Mouse (Mus musculus): ENCODE measurements at regions not wholly inside any gene's neighbourhood (a gene's known extent, or its start where the extent isn't known, plus 50 kb on each side); places are given as distances from the start of the nearest gene placed in this dataset.

DNA sequence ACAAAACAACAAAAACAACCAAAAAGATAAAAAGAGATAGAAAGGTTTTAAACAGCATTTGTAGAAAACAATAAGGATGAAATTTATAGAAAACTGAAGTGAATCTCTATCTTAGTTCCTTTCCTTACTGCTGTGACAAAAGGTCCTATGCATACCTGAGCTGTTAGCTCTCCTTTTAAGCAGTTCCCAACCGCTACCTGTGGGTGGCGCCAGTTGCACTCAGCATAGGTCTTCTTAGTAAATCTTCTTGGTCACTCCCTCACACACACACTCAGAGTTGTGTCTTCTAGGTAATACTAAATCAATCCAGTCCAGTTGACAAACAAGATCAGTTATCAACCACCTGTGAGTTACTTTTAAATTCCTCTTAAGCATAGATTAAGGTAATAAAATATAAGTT lies 355.5 kb upstream of the Prkcq start:
- DNase-seq (ENCODE audit: extremely low spot score), result no peak

DNA sequence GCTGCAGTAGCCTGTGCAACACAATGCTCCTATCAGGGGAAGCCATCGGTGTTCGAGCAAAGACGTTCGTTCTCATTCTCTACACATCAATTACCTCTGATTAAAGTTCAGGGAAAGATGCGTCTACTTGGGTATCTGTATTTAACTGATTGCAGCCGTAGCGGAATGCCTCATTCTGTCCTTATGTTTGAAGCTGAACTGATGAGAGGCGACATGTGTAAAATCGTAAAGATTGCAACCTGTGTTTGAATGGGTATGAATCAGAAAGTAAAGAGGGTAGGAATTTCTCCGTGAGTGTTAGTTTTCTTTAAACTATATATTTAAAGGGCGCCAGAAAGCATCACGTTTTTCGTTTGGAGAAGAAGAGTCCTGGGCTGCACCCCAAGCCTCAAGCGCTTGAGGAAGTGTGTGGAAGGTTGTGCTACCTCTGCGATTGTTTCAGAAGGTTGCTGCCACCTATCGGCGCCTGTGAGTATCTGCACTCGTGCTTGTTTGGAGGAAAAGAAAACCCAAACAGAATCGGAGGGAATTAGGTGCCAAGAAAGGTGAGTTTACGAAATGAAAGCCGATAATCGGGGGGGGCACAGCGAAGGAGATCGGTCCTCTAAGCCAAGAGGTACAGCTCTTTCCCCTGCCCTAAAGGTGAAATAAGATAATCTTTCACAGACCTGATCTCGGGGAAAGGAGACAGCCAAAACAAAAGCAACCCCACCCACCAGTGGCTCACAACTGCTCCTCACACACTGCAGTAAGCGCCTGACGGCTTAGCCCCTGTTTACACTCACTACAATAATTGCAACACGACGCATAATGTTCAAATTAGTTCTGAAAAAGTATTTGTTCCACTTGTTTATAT lies 346.4 kb upstream of the Prkcq start:
- peak; percentile 61 for DNase-seq (ENCODE audit: extremely low spot score)

DNA sequence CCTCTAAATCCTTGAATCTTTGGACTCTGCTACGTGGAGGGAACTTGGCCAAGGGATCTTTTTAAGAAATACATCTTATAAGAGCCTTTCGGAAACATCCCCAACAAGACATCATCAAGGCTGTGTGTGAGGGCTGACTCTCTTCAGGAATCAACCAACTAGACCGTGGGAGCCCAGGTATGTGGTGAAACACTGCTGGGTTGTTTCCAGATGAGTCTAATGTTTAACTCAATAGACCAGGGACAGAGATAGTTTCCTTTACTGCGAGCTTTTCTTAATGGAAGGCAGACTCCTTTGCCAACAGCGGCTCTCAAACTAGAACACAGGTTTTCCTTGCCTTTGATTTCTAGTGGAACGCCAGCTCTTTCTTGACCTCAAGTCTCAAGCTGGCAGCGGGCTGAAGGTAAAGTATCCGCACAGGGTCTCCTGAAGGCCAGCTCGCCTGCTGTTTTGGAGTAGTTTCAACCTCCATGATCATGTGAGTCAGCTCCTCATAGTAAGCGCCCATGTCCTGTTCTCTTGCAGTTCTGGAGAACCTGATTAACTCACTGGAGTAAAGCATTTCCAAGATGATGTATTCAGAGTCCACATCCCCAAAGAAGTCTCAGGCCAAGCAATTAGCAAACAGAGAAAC lies 345.7 kb upstream of the Prkcq start:
- no peak for DNase-seq (ENCODE audit: extremely low spot score)

DNA sequence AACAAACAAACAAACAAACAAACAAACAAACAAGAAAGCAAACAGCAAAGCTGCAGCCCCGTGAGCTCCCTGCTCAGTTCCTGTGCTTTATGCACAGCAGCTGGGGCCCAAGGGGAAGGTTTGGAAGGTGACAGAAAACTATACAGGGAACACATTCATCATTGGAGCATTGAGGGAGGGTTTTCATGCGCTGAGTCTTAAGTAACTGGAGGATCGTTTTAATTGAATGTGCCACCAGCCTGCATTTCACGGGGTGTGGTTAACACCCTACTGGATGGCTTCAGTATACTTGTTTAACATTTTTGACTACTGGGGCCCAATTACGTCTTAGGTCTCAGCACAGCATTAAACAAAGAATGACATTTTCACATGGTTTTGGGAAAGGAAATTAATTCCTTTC lies 331.9 kb upstream of the Prkcq start:
- no peak for DNase-seq (ENCODE audit: extremely low spot score)

DNA sequence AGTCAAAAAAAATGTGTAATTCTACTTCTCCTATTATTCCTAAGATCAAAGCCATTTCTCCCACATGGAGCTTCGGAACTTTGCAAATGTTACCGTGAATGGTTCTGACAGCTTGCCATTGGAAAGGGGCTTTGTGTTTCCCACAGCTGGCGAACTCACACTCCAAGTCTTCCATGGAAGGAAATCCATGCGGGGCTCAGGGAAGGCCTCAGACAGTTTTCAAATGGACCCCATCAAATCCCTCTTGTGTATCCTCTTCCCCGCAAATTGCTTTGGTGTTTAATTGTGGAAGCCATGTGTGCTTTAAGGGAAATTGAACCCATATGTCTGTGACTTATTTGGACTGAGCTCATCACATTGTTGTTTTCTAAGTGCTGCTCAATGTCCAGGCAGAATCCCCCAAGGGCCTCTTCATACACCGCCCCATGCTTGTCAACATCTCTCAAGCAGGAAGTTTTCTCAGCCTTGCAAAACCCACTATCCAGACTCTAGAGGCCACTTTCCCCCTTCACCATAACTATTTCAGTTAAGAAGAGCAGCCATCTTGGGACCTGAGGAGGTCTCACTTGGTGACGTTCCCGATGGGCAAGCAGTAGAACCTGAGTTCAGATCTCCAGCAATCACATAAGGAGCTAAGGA lies 310.1 kb upstream of the Prkcq start:
- no peak for DNase-seq (ENCODE audit: extremely low spot score)

DNA sequence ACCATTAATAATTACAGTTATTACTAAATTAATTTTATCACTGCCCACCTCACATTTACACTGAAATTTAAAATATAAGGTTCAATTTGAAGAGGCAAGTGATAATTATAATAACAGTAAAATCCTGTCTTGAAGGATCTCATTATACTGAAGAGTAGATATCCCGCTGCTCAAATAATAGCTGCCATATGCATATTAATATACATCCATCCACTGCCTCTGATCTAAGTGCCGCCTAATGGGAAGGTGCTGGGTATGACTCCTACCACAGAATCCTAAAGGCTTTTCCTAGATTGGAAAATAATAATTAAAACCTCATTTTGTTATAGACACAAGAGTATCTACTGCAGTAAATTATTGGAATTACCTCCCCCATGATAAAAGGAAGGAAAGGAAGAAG lies 307.5 kb upstream of the Prkcq start:
- DNase-seq (ENCODE audit: extremely low spot score), result no peak

DNA sequence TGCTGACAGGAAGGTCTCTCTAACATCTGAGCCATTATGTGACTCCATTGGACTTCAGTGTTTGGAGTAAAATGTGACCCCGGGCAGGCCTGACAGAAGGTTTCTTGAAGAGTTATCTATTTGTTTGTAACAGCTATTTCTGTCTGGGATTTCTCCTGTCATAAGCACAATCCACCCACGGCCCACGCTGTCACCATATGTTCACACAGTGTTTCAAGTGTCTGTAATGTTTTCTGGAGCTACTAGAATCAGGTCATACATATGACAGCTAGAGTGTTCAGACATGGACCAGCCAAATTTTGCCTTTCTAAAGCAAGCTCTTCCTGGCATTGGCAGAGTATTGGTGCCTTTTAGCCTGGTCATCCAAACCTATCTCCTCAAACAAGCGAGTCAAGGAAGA lies 297.6 kb upstream of the Prkcq start:
- DNase-seq (ENCODE audit: extremely low spot score), result no peak

DNA sequence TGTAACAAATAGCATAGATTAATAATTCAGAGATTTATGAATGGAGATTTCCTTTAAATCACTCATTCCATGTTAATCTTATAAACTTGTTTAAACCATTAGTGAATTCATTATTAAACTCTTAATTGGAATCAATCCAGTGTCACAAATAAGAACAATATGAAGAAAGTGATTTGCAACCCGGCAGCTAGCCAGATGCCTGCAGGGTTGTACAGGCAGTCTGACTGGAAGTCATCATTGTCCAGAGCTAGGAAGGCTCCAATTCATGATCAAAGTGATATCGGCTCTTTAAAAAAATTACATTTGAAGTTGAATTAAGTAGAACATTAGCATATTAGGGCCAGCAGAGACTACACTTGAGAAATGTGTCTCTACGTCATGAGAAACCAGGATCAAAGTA lies 270.0 kb upstream of the Prkcq start:
- no peak for DNase-seq (ENCODE audit: extremely low spot score)

DNA sequence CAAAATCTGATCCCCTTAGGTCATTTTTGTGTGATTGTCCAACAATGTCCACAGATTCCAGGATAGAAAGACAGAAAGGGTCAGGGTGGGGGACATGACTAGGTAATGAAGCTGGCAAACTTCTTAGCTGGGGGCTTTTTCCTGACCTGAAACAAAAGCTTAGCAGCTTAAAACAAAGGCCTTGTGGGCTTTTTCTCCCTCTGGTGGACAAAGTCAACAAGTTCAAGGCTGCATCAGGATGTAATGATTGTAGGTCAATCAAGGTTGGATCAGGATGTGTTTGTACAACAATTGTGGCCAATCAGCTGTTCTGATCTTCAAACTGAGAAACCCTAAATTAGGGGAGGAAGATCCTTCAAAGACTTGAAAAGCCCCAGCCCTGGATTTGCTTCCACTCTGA lies 252.0 kb upstream of the Prkcq start:
- no peak for DNase-seq (ENCODE audit: extremely low spot score)

DNA sequence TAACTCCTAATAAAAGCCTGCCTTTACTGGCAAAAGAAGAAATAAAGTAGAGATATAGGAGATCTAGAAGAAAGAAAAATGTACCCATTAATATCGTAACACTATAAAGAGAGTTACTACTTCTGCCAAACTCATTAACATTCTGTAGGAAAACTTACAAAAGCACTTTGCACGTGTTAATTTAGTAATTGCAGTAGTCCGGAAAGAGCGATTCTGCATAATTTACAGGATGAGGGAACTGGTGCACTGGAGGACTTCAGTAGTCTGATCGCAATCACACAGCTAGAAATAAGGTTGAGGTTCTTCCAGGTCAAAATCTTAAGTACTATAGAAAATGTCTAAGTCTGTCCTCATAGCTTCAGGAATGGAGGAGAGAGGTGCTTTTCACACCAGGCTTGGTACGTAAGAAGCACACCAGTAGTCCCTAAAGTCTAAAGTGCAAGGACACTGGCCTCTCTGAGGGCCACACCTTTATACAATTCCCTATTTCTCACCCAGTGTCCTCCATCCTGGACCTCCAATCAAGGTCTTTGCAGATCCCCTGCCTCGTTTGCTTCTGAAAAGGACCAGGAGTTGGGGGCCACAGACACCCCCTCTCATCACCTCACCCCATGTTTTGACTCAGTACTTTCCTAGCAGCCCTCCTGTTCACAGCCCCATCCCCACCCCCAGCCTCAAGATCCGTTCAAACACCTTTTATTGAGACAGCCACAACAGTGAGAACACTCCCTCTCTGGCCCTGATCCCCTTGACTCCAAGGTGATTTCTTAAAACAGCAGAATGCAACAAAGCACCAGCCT lies 251.0 kb upstream of the Prkcq start:
- DNase-seq (ENCODE audit: extremely low spot score), result peak; percentile 4

DNA sequence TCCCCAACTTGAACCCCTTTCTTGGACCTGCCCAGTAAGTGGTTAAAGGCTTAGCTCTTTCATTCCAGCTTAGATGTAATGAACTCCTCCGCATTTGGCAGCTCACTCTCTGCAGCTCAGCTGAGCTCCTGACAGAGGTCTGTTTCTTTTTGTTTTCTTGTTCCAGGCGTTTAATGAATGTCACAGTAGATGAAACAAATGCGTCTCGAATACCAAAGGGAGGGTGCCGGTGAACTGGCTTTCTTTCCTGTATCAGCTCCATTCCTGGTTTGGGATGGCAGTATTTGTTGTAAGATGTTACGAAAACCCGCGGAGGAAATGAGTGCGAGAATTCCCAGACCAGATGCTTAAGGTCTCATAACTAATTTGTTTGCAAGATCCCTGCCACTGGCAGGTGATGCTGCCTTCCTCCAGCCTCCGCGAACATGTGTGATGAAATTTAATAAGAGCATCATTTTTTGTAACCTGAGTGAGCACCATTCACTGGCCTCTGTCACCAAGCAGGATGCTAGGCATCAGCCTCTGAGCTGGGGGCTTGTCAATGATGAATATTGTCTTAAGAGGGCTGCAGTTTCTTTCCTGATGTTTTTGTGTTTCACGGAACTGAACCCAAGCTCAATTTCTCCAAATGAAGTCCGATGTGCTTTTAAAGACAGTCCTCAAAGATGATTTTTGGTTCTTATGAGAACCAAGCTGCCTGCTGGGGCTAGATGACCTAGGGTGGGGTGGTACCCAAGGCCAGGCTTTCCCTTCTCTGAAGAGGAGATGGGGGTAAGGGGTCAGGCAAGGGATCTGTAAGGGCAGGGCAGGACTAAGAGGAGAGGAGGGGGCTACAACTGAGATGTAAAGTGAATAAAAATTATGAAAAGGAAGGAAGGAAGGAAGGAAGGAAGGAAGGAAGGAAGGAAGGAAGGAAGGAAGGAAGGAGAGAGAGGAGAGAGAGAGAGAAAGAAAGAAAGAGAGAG lies 250.1 kb upstream of the Prkcq start:
- DNase-seq (ENCODE audit: extremely low spot score), result no peak

DNA sequence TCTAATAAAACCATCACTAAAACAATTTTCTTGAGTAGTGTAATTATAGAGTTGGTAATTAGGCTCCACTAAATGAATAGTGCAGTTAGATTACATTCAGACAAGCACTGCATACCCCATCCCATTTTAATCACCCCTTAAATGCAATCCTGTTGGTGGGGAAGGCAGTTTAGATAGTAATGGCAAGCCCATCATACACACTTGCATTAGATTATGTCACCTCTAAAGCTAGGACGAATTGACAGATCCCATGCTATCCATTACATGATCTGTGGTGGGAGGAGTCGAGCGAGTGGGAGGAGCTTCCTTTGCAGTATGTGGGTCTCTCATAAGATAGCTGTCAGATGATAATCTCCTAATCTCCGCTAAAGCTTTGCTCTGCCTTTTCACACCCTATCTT lies 247.9 kb upstream of the Prkcq start:
- no peak for DNase-seq (ENCODE audit: extremely low spot score)

DNA sequence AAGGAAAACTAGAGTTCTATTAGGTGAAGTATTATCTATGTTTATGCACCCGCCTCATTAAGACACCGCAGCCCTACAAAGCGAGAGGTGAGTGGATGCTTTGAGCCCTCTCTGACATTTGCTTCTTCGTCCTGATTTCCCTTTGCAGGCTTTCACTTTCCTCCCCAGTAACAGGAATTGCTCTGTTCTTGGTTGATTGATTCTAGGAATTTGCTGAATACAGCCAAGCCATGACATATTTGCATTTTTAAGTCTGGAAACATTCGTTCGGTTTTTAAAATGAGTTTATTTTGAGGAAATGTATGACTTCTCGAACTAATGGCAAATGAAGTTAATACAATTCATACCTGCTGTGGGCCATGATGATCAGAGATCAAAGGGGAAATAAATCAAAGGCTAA lies 246.5 kb upstream of the Prkcq start:
- no peak for DNase-seq (ENCODE audit: extremely low spot score)

DNA sequence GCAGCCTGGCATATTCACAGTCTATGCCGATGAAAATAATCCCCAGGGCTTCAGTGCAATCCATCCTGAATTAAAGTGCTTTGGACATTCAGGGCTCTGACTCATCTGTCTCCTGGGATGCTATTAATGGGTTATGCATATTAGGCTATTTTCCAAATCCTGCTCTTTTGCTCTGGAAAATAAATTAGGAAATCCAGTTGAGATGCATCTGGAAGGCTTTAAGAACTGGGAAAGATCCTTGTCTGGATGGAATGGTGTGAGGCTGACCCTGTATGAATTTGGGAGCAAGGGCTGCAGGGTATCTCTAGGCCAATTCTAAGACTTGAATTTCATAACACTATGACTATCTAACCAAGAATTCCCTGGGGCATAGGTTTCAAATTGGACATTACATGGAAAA lies 234.5 kb upstream of the Prkcq start:
- DNase-seq (ENCODE audit: extremely low spot score), result no peak

DNA sequence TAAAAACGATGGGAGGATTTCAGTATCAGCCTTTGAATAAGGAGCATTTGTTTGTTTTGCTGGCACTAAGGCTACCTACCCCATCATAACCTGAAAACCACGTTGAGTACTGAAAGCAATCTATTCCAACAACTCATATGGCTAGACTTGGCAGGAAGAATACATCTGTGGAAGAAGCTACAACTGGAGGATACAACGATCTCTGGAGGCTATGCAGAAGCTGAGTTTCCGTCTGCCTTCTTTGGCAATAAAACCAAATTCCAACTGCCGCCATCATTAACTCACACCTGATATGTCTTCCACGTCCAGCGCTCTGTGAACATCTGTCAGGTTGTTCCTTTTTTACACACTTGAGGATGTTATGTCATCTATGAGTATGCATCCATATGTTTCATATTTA lies 206.7 kb upstream of the Prkcq start:
- DNase-seq (ENCODE audit: extremely low spot score), result no peak

DNA sequence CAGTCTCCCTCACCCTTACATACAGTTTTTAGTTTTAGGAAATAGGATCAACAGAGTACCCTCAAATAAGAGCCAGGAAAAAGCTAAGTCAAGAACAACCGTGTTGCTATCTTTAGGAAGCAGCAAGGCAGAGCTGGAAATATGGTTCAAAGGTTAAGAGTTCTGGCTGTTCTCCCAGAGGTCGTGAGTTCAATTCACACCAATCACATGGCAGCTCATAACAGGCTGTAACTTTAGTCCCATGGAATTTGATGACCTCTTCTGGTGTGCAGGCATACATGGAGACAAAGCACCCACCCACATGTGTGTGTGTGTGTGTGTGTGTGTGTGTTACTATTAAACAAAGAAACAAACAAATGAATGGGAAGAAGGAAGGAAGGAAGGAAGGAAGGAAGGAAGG lies 205.0 kb upstream of the Prkcq start:
- no peak for DNase-seq (ENCODE audit: extremely low spot score)

DNA sequence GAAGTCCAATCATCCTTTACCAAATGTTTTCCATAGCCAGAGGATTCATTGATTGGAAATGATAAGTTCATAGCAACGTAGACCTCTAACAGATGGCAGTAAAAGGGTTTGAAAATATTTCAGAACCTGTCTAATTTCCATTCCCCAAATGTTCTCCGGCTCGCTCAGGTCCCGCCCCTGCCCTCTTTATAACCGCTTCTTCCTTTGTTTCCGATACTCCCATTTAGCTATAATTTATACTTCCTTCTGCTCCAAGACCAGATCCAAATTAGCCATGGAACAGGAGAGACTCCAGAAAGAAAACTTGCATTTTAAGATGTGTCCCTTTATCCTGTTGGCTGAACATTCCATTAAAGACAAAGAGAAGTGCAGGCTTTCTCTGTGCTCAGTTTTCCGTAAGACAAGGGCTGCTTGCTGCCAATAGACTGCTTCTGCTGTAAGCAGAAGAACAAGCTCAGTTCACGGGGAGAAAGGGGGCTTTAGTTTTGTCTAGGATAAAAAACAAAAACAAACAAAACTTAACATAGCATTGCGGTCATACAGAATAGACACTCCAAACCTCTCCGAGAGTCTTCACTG lies 202.7 kb upstream of the Prkcq start:
- no peak for DNase-seq (ENCODE audit: extremely low spot score)

DNA sequence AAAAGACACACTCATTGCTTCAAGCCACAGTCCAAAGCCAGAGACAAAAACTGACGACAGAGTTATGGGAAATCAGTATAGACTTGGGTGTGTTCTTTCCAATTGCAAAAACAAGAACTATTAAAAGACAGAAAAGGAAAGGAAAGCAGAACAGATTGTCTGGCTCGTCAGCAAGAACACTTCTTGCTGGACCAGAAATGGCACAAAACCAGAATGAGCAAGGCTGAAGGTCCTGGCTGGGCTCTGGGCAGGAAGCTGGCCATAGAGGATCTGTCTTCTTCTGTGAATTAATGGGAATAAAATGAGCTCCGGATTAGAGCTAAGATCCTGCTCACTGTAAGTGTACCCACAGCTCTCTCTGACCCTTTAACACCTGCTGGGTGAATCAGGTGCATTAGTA lies 199.9 kb upstream of the Prkcq start:
- no peak for DNase-seq (ENCODE audit: extremely low spot score)

DNA sequence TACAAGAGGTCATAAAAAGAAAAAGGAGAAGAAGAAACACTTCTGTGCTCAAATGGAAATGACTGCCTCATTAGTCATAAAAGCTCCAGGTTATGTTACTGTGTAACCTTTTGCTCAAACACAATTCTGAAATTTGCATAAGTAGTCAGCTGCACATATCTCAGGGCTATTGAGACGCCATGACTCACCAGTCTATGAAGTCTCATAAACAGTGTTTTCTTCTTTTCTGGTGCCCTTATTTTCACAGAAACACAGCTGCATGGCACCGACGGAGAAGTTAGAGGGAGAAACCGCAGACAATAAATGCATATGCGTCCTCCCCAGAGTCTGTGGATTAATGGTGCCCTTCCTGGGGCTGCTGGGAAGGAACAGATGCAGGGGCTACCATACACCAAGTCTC lies 193.1 kb upstream of the Prkcq start:
- no peak for DNase-seq (ENCODE audit: extremely low spot score)

DNA sequence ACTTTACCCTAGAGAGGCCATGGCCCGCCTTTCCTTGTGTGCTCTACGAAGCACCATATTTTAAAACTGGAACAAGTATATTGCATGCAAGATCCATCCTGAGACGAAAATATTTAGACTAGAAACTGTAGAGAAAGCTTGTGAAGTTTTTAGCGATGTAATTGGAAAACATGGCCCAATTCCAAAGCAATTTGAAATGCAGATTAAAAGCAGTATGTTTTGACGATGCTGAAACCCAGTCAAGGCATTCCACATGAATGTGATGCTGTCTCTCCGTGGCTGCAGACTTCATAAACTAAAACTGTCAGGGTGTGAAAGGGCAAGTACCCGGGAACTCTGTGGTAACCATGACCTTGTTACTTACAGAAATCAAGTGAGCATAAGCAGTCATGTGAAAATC lies 185.8 kb upstream of the Prkcq start:
- no peak for DNase-seq (ENCODE audit: extremely low spot score)

Measured in embryo, embryonic 9.5 days (tissue).